Mouse (Mus musculus) embryo, embryonic 10.5 days (tissue): ENCODE data around the gene Tbx18.

Source experiments
- DNase-seq: peaks from one replicate; pipeline ENCODE4 v3.0.0-alpha.2; 2015; ENCODE audit warnings: low spot score

Tbx18 gene

DNA sequence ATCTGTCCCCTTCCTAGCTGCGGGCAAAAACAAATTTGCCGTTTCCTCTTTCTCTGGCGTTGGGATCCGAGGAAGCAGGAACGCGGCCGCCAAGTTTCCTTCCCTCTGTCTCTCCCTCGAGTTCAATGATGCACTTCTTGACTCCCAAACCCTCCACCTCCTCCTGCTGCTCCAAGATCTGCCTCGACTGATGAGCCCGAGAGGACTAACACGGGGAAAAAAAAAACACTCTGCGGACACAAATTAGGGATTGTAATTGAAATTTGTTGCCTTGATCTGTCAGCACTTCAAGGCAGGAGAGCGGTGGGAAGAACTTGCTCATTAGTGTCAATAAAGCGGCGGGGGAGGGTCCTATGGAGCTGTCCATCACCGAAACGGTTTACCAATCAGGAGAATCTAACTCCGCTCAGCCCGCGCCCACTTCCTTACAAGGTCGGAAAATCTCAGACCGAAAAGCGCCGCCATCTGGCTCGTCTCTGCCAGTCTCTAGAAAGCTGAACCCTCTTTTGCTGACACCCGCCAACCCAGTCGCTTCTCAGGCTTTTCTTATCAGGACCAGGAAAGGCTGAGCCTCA lies at the start of gene Tbx18:
Tbx18 (minus strand) TSS at position 300 of the 575 bp plus-strand sequence.
- peak; percentile 98 for DNase-seq

DNA sequence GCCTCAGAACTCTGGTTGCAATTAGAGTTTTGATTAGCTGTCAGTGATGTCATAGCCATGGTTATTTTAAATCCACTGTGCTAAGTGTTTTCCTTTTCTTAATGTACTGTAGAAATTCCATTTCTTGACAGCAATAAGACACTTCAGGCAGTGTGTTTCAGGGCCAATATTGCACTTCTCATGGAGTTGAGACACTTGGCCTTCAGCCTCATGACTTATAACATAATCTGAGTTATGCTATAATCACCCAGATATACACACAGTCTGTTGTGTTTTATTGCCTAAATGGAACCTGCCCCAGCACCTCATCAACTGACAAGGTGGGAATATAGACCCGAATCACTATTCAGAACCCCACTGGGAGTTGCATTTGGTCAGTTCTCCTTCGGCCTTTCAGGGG lies 42.9 kb upstream of the Tbx18 start:
- no peak for DNase-seq

DNA sequence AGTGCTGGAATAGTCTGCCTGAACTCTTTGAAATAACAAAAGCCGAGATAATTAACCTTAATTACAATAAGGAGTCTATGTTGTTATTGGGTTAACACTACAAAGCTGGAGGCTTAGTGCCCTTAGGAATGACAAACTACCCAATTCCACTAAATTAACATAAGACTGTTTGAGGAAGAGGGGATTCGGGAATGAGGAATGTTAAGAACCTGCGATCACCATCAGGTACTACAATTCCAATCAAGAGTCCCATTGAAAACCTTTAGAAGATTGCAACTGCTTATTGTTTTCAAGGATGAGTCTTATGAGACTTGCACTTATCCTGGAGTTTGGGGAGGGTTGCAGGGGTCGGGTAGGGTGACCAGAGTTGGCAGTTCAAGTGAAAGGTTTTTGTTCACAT lies 24.6 kb upstream of the Tbx18 start:
- no peak for DNase-seq

DNA sequence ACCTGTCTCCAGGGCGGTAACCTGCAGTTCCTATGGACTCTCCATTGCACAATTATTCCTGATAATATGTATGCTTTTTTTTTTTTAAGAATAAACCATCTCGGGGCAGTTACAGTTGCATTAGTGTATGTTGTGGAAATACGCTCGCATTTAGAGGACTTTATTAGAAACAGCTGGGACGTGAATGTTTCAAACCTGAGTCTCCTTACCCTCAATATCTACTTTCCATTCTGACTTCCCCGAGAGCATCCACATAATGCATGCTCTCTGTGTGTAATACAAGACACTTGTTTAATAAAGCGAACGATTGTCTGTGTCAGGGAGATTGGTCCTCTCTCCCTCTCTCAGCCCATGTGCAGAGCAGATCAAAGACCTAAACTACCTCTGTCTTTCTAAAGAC lies 10.5 kb upstream of the Tbx18 start:
- no peak for DNase-seq

DNA sequence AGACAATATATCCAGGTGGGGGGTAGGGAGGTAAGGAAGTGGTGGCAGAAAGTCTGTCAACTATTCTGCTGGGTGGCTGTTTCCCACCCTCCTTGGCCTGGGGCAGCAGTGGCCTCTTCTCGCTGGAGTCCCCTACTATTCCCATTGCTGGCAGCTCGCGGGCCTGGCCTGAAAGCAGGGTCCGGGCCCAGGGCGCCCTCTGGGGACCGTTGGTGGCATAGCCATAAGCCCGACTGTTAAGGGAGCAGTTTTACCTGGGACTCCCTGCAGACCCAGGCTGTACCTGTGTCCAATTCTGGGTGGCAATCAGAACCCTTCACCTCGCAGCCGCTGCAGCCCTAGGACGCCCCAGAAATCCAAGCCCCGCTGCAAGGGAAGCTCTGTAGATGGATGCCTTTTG lies 9.6 kb upstream of the Tbx18 start:
- peak; percentile 84 for DNase-seq

DNA sequence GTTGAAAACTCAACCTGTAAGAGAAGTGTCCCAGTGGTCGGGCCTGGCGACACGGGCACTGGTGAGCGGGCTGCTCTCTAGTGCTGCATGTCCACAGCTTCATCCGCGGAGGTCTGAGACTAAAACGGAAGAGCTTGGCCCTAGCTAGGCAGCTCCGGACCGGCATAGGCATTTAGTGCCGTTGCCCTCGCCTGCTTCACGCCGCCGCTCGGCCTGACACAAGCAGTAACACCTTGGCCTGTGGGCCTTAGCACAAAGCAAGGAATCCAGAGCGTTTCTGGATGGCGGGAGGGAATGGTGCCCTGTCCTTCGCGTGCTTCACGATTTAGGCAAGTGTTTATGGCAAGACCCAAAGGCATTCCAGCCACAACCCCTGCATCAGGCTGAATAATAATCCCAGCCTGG lies 9.2 kb upstream of the Tbx18 start:
- peak; percentile 60 for DNase-seq

DNA sequence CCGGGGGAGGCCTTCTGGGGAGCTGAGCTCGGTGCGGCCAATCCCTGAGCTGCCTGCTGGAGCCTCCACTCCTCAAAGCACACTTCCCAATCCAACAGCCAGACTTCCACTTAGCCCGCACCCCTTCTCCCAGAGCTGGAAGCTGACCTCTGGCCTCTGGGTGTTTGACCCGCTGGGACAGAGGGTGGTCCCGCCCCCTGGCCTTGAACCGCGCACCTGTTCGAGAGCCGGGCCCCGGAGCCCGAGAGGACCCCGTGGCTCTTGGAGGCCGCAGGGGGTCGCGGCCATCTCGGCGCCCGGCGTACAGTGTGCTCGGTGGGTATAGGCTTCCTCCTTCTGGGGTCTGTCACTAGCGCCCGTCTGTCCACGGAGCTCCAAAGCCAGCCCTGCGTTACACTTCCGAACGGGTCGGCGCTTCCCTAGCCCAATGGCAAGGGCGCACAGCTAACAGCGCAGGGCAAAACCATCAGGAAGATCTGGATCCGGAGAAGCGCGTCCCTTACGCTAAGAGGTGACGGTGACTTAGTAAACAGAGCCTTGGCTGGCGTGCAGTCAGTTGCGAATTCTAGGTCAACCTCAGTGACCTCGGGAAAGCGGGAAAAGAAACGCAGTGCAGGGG lies 8.6 kb upstream of the Tbx18 start:
- DNase-seq, result peak; percentile 57

DNA sequence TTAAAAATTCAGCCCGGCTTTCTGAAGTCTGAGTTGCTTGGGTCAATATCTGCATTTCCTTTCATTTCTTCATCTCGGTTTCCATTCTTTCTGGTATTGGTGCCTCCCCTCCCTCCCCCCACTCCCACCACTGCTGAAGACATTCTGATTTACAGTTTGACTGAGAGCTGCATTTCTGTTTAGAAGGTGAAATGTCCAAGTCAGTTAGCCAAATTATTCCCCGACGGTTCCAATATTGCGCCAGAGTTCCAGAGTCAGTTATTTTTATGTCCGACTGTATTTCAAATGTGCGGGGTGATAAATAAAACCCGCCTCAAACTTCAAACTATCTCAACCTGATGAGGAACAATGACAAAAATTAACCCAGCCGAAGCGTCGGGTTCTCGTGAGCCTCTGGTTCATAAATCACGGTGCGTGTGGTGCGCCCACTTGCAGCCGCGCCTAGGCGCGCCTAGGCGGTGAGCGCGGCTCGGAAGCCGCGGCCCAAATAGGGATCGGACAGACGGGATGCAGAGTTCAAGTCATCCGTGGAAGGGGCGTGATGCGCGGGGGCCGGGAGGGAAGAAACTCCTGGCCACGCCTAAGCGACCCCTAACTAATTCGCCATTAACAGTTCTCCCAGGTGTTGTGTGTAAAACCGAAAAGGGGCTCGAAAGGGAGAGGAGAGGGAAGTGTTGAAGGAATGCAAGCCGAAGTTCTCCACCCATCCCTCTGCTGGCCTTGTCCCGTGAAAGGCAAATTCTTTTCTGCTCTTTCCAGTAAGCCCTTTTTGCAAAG lies 7.9 kb upstream of the Tbx18 start:
- DNase-seq, result peak; percentile 49

DNA sequence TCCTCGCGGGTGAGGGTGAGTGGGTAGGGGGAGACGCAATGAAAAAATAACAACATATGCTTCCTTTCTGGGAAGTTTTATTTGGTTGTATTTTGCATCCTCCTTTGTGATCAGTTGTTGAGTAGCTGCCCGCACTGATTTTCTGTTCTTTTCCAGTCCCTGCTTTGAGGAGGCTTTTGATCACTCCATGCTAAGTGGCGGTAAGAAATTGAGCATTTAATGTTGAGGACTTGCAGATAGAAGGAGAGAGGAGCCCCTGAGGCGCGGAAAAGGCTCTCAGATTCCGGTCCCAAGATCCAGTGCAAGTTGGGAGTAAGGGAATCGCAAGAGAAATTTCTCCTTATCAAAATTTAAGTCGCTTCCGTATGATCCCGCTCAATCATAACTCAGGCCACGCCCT lies 7.1 kb upstream of the Tbx18 start:
- peak; percentile 52 for DNase-seq

DNA sequence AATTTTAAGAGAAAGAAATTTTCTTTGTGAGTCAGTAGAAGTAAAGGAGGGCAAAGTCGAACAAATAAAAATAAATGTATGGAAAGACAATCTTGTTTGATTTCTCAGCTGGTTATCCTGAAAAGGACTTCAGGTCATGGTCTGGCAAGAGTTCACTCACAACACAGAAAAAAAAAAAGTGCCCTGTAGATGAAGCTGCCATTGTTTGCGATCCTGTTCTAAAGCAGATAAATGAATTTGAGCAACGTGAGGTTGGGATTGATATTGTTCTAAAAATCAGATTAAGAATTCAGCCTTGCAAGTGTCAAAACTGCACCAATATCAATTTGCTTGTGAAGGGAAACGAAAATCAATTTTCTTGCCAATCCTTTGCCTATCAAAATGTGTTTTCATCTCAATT lies 6.2 kb upstream of the Tbx18 start:
- no peak for DNase-seq

DNA sequence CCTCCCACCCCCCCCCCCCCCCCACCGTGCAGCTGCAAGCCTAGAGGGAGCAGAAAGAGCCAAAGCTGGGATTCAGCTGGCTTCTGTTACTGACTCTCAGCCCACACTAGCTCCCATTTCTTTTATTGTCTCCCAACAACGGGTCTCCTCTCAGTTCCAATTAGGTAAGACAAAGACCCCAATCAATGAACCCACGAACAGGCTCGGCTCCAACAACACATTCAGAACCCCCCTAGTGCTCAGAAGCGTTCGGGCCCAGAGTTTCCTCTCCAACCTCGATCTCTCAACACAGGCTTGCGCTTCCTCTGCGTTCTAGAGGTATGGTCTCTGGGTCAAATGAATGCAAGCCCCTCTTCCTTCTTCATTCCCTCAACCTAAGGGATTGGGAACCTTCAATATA lies 4.0 kb upstream of the Tbx18 start:
- peak; percentile 39 for DNase-seq

DNA sequence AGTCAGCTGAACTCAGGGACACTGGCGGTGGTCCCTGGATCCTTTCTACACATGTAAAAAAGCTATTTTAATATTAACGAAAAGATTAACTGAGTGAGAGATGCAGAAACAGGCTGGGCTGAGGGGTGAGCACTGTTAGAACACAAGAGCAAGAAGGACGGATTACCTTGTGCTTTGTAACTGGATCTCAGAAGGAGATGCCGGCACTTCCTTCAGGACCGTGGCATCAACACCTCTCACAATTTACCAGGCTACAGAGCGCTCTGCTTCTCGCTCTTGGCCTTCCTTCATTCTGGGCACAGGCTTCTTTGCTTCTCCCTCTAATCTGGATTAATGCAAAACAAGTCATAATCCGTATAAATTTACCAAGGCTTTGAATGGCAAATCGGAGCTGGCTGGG lies 3.6 kb upstream of the Tbx18 start:
- peak; percentile 52 for DNase-seq

DNA sequence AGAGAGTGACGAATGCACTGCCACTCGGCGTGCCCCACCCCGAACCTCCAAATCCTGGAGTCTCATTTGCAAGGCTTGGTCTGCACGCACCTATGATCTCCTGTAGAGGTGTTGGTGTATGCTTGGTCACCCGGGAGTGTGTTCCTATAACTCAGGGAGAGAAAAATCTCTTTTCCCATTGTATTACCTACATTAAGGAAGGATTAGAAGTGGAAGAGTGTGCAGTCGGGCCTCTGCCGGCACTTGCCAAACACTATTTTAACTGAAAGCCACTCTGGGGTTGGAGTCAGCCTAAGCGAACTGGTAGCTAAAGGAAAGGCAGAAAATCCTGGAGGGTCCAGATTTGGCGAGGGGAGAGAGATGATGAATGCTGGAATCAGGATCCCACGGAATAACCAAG lies 2.7 kb upstream of the Tbx18 start:
- peak; percentile 52 for DNase-seq

DNA sequence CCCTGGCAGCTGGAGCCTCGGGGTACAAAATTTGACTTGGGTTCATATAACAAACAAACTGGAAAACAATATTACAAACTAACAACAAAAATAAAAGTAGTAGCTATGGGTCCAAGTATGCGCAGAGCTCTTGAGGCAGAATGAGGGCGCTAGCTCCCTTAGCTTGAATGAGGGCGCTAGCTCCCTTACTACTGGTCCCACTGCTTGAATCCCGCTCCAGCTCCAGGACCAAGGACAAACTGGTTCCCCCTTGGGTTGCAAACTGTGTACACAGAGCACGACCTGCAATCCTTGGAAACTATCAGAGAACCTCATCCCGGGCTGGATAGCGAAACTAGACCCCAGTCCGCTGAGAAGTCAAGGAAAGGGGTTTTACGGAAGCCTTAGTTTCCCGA lies 2.2 kb upstream of the Tbx18 start:
- DNase-seq, result peak; percentile 57

DNA sequence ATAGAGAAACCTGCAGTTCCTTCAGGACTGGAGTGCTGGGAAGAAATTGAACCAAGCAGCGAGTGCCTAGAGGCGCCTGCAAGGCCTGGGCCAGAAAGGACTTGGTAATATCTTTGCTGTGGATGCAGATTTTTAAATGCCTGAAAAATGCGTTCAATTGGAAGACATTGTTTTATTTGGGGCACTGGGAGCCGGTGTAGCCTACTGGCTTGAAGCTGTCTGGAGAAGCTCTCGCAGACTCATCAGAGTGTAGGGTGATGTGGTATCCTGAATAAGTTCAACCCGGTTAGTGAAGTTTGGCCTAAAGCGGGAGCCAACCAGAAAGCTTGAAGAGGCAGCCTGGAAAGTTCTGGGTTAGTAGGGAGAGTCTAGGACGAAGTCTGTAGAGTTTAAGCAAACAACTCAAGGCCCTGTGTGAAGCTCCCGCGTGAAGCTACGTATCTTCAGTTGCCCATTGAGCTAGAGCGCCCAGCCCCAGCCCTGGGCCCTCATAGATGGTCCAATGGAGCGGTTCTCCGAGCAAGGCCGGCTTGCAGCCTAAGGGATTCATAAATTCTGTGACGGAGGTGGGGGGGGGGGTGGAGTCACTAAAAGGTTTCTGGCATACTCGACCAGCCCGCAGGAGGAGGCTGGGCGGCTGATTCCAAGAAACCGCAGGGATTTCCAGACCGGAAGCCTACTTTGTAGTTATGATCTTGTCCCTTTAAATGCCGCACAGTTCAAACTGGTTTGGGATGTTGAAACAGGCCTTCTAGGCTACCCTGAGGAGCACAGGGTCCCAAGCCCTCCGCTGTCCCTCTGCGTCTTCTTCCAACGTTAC lies 1.6 kb upstream of the Tbx18 start:
- DNase-seq, result peak; percentile 60

DNA sequence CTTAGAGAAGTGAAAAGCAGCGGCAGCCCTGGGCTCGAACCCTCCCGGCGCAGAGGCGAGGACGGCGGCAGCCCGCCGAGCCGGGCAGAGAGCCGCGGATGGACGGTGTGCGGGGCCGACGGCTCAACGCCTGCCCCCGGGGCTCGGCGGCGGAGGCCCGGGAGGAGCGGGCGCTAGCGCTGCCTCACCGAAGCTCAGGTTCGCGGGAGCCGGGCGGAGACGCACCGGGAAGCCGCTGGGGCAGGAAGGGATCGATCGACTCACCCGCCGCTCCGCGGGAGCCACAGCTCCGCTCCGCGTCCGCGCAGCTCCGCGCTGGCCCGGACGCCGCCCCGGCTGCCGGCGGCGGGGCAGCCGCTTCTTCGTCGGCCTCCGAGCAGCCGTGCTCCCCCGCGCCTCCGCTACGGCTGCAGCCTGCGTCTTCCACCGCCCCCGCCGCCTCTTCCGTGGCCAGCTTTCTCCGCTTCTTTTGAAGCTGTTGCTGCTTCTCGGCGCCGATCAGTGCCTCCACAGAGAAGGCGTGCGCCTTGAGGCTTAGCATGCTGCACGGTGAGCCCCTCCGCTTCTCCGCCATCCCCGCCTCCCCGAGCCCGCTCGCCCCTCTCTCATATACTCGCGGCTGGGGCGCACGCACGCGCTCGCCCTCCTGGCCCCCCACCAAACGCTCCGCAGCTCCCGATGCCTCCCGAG lies 644 bp downstream of the Tbx18 start:
- peak; percentile 66 for DNase-seq

DNA sequence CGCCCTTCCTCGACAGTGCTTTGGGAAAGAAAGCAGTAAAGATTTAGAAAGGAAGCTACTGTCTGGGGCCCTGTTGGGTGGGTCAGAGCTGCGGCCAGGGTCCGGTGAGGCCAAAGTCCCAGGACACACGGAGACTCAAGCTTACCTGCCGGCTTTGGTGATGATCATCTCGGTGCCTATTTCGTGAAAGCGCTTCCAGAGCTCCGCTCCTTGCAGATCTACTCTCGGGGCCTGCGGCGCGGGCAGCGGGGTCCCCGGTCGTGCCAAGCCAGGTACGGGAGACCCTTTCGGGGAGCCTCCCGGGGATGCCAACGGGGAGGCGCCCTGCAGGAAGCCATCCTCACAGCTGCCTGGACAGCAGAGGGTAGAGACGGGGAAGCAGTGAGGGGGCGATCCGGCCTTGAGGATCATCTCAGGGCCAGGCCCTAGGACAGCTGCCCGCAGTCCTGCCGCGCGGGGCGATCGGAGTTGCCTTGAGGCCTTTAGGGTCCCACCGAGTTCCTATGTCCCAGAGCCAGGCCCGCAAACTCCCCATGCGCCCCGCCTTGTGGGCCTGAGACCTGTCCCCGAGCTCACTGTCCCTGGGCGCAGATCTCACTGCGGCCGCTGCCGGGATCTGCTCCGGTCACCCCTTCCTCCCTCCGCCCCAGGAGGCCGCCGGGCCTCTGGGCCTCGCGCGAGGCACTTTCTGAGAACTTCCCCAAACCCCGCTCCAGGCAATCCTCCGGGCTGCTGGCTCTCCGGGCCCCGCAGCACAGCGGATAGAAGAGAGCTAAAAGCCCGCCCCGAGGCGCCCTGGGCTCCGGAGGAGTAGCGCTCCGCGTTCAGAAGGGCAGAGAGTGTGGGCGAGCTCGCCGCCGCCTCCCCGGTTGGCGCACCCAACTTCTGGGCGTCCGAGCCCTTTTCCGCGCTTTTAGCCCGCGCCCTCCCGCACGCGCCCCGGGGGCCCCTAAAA lies 1.5 kb downstream of the Tbx18 start:
- DNase-seq, result peak; percentile 58

DNA sequence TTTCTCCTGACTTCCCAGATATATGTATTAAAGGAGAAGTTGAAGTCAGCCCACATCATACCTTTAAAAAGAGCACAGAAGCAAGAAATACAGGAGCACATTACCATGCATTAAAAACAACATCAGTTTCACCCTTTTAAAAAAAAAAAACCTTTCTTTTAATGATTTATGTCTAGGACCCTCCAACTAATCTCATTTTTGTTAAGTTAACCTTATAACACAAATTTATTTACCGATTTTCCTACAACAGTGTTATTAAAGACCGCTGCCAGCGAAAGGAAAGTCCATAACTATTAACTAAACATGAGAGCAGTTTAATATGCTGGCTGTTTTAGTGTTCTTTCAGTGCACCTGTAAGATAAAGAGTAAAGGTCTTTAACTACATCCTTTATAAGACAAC lies 3.0 kb downstream of the Tbx18 start:
- DNase-seq, result peak; percentile 52

DNA sequence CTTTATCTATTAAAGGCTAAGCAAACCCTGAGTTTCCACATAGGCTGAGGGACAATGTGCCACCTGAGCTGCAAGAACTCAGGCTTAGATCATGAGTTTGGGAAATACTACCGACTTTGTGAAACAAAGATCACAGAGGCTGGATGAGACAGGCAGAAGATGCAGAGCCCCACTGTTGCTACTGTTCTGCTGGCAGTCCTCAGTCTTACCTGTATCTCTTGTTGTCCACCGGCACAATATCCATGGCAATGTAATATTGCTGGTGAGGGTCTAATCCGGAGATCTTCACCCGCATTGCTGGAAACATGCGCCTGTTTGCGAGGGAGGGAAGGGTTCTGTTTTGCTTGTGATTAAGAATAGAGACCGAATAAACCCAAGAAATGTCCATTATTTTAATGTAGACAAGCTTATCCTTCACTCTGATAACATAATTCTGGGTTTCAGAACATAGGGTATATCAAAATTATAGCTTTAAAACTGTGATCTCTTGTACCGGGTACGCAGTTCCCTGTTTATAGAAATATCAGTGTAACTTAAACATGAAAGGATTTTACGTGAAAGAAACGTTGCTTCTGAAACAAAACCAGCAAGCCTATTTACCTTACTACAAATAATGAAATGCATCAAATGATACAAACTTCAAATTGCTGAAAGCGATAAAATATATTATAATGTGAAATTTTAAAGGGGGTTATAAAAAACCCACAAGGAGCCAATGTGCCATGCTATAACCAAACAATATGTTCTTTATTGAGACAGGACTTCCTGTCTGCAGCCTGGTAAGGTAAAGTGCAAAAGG lies 3.7 kb downstream of the Tbx18 start:
- DNase-seq, result peak; percentile 59

DNA sequence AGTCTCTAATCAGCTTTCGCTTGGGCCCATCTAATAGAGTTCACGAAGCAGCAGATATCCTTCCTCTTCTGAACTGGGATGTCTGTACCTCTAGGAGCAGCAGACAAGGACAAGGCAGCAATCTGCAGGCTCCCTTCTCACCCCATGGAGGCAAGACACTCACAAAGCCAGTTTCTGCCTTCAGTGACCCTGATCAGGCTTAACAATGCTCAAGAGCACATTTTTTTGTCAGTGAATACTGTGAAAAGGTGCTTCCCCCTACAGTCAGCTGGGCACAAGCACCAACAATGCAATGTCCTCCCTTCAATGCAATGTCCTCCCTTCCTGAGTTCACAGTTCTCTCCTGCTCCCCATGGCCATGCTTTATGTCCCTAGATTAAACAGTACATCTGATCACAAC lies 9.3 kb downstream of the Tbx18 start:
- DNase-seq, result peak; percentile 49
